In genomic region chr5:36330472-36331155, GRCm38 (mm10) we compare ENCODE assay signal across 10 mouse cellular contexts.
DNase-seq lines count a peak whose midpoint lies in the region; ATAC-seq and TF ChIP-seq lines count a peak whose summit lies in the region.
"Had no signal": no experiment of that assay in that cellular context is flagged by ENCODE, and none has a peak within 500 bp of the region (broad histone marks: within the 10 kb centered on the region; RNA-seq: fewer than 3 reads in every experiment).

No protein-coding gene starts in this region.

- 69% methylated on average over 21 of the region's 21 CpGs for WGBS in forebrain, embryonic 13.5 days
- WGBS in forebrain, embryonic 11.5 days = 85% methylated on average over 21 of the region's 21 CpGs
- 61% methylated on average over 21 of the region's 21 CpGs for WGBS in liver, postnatal 0 days (ENCODE audit: insufficient replicate concordance)
- whole genome bisulfite sequencing in liver, embryonic 11.5 days = 59% methylated on average over 21 of the region's 21 CpGs
- 39% methylated on average over 21 of the region's 21 CpGs for WGBS in lung, embryonic 15.5 days
- 45% methylated on average over 21 of the region's 21 CpGs for WGBS in stomach, embryonic 16.5 days

- no peaks in the 10 kb centered on the region for H3K27me3 ChIP-seq in forebrain, embryonic 13.5 days
- no peaks in the 10 kb centered on the region for H3K27me3 ChIP-seq in forebrain, embryonic 11.5 days (ENCODE audit: control insufficient read depth, insufficient read depth, low read length)
- H3K27me3 ChIP-seq in liver, postnatal 0 days (ENCODE audit: insufficient read depth, low read length) = no peaks in the 10 kb centered on the region
- H3K27me3 ChIP-seq in liver, embryonic 11.5 days (replicated peaks; ENCODE audit: control insufficient read depth, insufficient read depth, low read length) = no peaks in the 10 kb centered on the region
- H3K27me3 ChIP-seq in lung, embryonic 15.5 days = no peaks in the 10 kb centered on the region
- H3K27me3 ChIP-seq in stomach, embryonic 16.5 days (ENCODE audit: control insufficient read depth, insufficient read depth, low read length) = no peaks in the 10 kb centered on the region
- H3K27me3 ChIP-seq: embryonic facial prominence, embryonic 13.5 days; liver, embryonic 13.5 days had no signal

- H3K9me3 ChIP-seq in forebrain, embryonic 13.5 days (replicated peaks) = no peaks in the 10 kb centered on the region
- H3K9me3 ChIP-seq in forebrain, embryonic 11.5 days (ENCODE audit: control insufficient read depth, low read length) = no peaks in the 10 kb centered on the region
- no peaks in the 10 kb centered on the region for H3K9me3 ChIP-seq in liver, postnatal 0 days (ENCODE audit: low read length)
- no peaks in the 10 kb centered on the region for H3K9me3 ChIP-seq in liver, embryonic 11.5 days (ENCODE audit: control insufficient read depth, low read length)
- no peaks in the 10 kb centered on the region for H3K9me3 ChIP-seq in lung, embryonic 15.5 days
- no peaks in the 10 kb centered on the region for H3K9me3 ChIP-seq in stomach, embryonic 16.5 days (replicated peaks; ENCODE audit: control insufficient read depth, low read length)
- H3K9me3 ChIP-seq: embryonic facial prominence, embryonic 13.5 days; liver, embryonic 13.5 days had no signal

- H3K4me1 ChIP-seq in forebrain, embryonic 13.5 days = peaks cover 35% of the 10 kb centered on the region
- H3K4me1 ChIP-seq in forebrain, embryonic 11.5 days (replicated peaks; ENCODE audit: control insufficient read depth, insufficient read depth, low read length) = peaks cover 9% of the 10 kb centered on the region; the same call in 1 of the 2 replicates
- no peaks in the 10 kb centered on the region for H3K4me1 ChIP-seq in liver, postnatal 0 days (ENCODE audit: insufficient read depth)
- no peaks in the 10 kb centered on the region for H3K4me1 ChIP-seq in liver, embryonic 11.5 days (replicated peaks; ENCODE audit: control insufficient read depth, insufficient read depth, low read length)
- peaks cover 54% of the 10 kb centered on the region for H3K4me1 ChIP-seq in lung, embryonic 15.5 days
- peaks cover 9% of the 10 kb centered on the region for H3K4me1 ChIP-seq in stomach, embryonic 16.5 days (ENCODE audit: control insufficient read depth, insufficient read depth, low read length)
- H3K4me1 ChIP-seq: liver, embryonic 13.5 days had no signal

- no peak for DNase-seq in forebrain, embryonic 11.5 days (ENCODE audit: low spot score)
- peak; percentile 26 for DNase-seq in liver, postnatal 0 days
- DNase-seq in liver, embryonic 11.5 days (ENCODE audit: low spot score) = no peak
- no peak for DNase-seq in Muller cell, postnatal 12 days (ENCODE audit: inconsistent ontology term)
- DNase-seq in spleen, postnatal 36 days (ENCODE audit: low spot score in 2 of 2) = no peak
- DNase-seq: liver, embryonic 13.5 days had no signal

- no peak overlapping the region for H3K4me3 ChIP-seq in forebrain, embryonic 13.5 days
- H3K4me3 ChIP-seq in forebrain, embryonic 11.5 days (ENCODE audit: low read depth, low read length) = no peak overlapping the region
- no peak overlapping the region for H3K4me3 ChIP-seq in liver, postnatal 0 days (ENCODE audit: low read depth, low read length)
- H3K4me3 ChIP-seq in liver, embryonic 11.5 days (ENCODE audit: low read depth, low read length) = no peak overlapping the region
- no peak overlapping the region for H3K4me3 ChIP-seq in lung, embryonic 15.5 days
- no peak overlapping the region for H3K4me3 ChIP-seq in stomach, embryonic 16.5 days (replicated peaks; ENCODE audit: low read length)
- H3K4me3 ChIP-seq: embryonic facial prominence, embryonic 13.5 days; liver, embryonic 13.5 days had no signal

- TF ChIP-seq EP300 in liver, postnatal 0 days (IDR thresholded peaks at IDR 0.05; ENCODE audit: low read depth) = no peak

- H3K4me2 ChIP-seq in forebrain, embryonic 13.5 days = no peak overlapping the region
- no peak overlapping the region for H3K4me2 ChIP-seq in forebrain, embryonic 11.5 days (ENCODE audit: low read depth, low read length, severe bottlenecking)
- no peak overlapping the region for H3K4me2 ChIP-seq in liver, postnatal 0 days (ENCODE audit: low read depth, low read length)
- no peak overlapping the region for H3K4me2 ChIP-seq in liver, embryonic 11.5 days
- peak overlapping the region; percentile 40 for H3K4me2 ChIP-seq in lung, embryonic 15.5 days
- H3K4me2 ChIP-seq in stomach, embryonic 16.5 days (ENCODE audit: low read depth, low read length) = no peak overlapping the region
- H3K4me2 ChIP-seq: embryonic facial prominence, embryonic 13.5 days; liver, embryonic 13.5 days had no signal

- no peak; the same call in 1 of the 2 replicates for ATAC-seq in forebrain, embryonic 13.5 days
- ATAC-seq in forebrain, embryonic 11.5 days (replicated peaks; ENCODE audit: low FRiP score) = no peak
- no peak for ATAC-seq in liver, postnatal 0 days
- ATAC-seq in liver, embryonic 11.5 days (replicated peaks; ENCODE audit: low FRiP score) = no peak
- ATAC-seq in lung, embryonic 15.5 days (ENCODE audit: borderline replicate concordance, extremely low read depth, low FRiP score, low TSS enrichment) = peak; percentile 72; the same call in 1 of the 2 replicates
- no peak; the same call in 1 of the 2 replicates for ATAC-seq in stomach, embryonic 16.5 days (ENCODE audit: insufficient read depth, low FRiP score)

- TF ChIP-seq CTCF in liver, postnatal 0 days (IDR thresholded peaks at IDR 0.05; ENCODE audit: low read depth) = no peak

- H3K36me3 ChIP-seq in forebrain, embryonic 13.5 days (ENCODE audit: poor library complexity, severe bottlenecking) = no peaks in the 10 kb centered on the region
- H3K36me3 ChIP-seq in forebrain, embryonic 11.5 days (ENCODE audit: control insufficient read depth, insufficient read depth, low read length) = no peaks in the 10 kb centered on the region
- H3K36me3 ChIP-seq in liver, postnatal 0 days (replicated peaks; ENCODE audit: insufficient read depth, low read length) = no peaks in the 10 kb centered on the region
- no peaks in the 10 kb centered on the region for H3K36me3 ChIP-seq in liver, embryonic 11.5 days (ENCODE audit: control insufficient read depth, insufficient read depth, low read length)
- H3K36me3 ChIP-seq in lung, embryonic 15.5 days = no peaks in the 10 kb centered on the region
- H3K36me3 ChIP-seq in stomach, embryonic 16.5 days (ENCODE audit: control insufficient read depth, insufficient read depth, low read length) = no peaks in the 10 kb centered on the region
- H3K36me3 ChIP-seq: embryonic facial prominence, embryonic 13.5 days; liver, embryonic 13.5 days had no signal

- H3K9ac ChIP-seq in forebrain, embryonic 13.5 days = no peak overlapping the region
- no peak overlapping the region for H3K9ac ChIP-seq in forebrain, embryonic 11.5 days (ENCODE audit: low read length)
- H3K9ac ChIP-seq in liver, postnatal 0 days (replicated peaks) = no peak overlapping the region
- H3K9ac ChIP-seq in liver, embryonic 11.5 days (ENCODE audit: low read depth, low read length) = no peak overlapping the region
- no peak overlapping the region for H3K9ac ChIP-seq in lung, embryonic 15.5 days
- no peak overlapping the region for H3K9ac ChIP-seq in stomach, embryonic 16.5 days (ENCODE audit: low read length)
- H3K9ac ChIP-seq: embryonic facial prominence, embryonic 13.5 days; liver, embryonic 13.5 days had no signal

- H3K27ac ChIP-seq in forebrain, embryonic 13.5 days = peak overlapping the region; percentile 57
- H3K27ac ChIP-seq in forebrain, embryonic 11.5 days (ENCODE audit: low read depth, low read length) = no peak overlapping the region
- H3K27ac ChIP-seq in liver, postnatal 0 days (ENCODE audit: low read depth) = no peak overlapping the region
- H3K27ac ChIP-seq in liver, embryonic 11.5 days (ENCODE audit: low read depth, low read length) = no peak overlapping the region
- peak overlapping the region; percentile 89 for H3K27ac ChIP-seq in lung, embryonic 15.5 days
- H3K27ac ChIP-seq in stomach, embryonic 16.5 days (ENCODE audit: low read length) = peak overlapping the region; percentile 13; the same call in 1 of the 2 replicates
- H3K27ac ChIP-seq: embryonic facial prominence, embryonic 13.5 days; liver, embryonic 13.5 days had no signal

Comparison
In these comparisons a context has a peak if more than half of its experiments do, and no peak if none do; other contexts are left out.
1. H3K27ac ChIP-seq: peak in forebrain, embryonic 13.5 days (single experiment), lung, embryonic 15.5 days (single experiment) and stomach, embryonic 16.5 days (single experiment); none in forebrain, embryonic 11.5 days (single experiment), liver, postnatal 0 days (single experiment) and liver, embryonic 11.5 days (single experiment).